Mouse (Mus musculus) embryonic fibroblast, embryonic 13.5 days (primary cell): Measurements from ENCODE around the gene Prrg2.

Experiments
- CTCF ChIP-seq: IDR thresholded peaks from 2 replicates; pipeline ENCODE4 v1.5.1; 2011; ENCODE audit warnings: mild to moderate bottlenecking, control low read depth, low read length, moderate library complexity, borderline replicate concordance; ENCODE audit not compliant: insufficient read depth
- POLR2A ChIP-seq: IDR thresholded peaks from 2 replicates; pipeline ENCODE4 v1.6.1; 2011; ENCODE audit warnings: low read depth, mild to moderate bottlenecking, control low read depth, low read length, moderate library complexity

- TF ChIP-seq POLR2A (no peak), CTCF (no peak)
Observed at GRCm38 (mm10) chr7:45048001-45048890, 14.2 kb downstream of the Prrg2 start.
